Mouse (Mus musculus) CD4-positive, CD25-positive, alpha-beta regulatory T cell, adult 9 weeks (primary cell): ENCODE data around the gene Spsb3. TPM values are rescaled to one million over a fixed set of nuclear protein-coding genes. Genes with fewer than 3 reads are reported as not detected.

Experiments used
- polyA plus RNA-seq: library from polyadenylated mRNA; unstranded; fragments of 100-300 nt; shearing (Covaris generic); gene quantifications from one replicate; pipeline ENCODE4 v1.2.1, GENCODE M21; 2017

The Spsb3 gene
- 58.4 TPM for polyA plus RNA-seq

DNA sequence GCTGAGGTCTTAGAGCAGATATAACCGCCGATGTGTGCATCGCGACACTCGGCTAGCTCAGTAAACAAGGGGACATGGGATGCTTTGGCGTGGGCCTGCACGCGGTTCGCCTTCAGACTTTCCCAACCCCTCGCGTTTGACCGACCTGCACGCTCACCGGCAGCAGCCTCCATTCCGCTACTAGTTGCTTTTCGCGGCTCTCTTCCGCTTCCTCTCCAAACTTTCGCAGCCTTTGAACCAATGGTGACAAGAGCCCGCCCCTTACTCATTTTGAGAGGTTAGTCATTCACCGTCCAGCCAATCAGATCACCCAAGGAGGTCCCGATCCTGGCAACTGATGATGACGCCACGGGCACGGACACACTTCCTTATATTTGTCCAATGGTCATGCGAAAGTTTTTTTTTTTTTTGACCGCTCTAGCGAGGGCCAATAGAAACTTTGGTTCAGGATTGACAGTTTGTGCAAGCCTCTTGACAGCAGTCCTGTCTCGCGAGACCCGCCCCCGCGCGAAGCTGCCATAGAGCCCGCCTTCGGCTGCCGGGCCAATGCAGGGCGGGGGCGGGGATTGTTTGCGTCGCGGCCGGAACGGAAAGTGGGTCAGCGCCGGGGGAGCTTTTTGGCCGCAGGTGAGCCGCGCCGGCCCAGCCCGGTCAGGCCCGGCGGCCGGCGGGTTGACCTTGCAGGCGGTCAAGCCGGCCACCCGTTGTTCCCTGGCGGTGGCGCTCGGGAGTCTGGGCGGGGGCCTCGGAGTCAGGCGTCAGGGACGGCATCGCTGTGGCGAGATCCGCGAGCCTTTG is at the start of gene Spsb3, which contains the start of gene Nubp2:
Gene Spsb3 (plus strand): TSS at position 510 of the 798 bp plus-strand sequence.
Gene Nubp2 (minus strand): TSS at position 216 of the 798 bp plus-strand sequence.

DNA sequence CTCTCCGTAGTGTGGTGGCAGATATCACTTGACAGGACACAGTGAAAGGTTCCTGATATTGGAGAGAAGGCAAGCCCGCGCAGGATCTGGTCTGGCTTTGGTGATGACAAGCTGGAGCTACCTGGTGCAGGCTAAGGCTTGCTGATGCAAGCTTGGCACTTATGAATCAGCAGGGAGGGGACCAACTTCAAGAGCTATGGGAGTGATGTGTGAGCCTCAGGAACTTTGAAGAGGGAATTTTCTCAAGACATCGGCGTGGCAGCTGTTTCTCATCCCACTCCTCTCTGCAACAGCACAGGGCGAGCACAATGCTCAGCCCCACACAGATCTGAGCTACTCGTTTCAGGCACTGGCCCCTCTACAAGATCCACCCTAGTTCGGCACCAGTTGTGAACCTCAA is 46.6 kb upstream of the Spsb3 start, which contains the start of gene Hagh:
Gene Hagh (plus strand): TSS at position 302 of the 400 bp plus-strand sequence.

GRCm38 (mm10) chr17:24850065-24850772 is 36.2 kb upstream of the Spsb3 start, which contains the start of gene Fahd1:
Gene Fahd1 (minus strand): TSS chr17:24850364.

GRCm38 (mm10) chr17:24865776-24866175 is 20.7 kb upstream of the Spsb3 start, which contains the start of gene Igfals:
Gene Igfals (plus strand): TSS chr17:24865997.

DNA sequence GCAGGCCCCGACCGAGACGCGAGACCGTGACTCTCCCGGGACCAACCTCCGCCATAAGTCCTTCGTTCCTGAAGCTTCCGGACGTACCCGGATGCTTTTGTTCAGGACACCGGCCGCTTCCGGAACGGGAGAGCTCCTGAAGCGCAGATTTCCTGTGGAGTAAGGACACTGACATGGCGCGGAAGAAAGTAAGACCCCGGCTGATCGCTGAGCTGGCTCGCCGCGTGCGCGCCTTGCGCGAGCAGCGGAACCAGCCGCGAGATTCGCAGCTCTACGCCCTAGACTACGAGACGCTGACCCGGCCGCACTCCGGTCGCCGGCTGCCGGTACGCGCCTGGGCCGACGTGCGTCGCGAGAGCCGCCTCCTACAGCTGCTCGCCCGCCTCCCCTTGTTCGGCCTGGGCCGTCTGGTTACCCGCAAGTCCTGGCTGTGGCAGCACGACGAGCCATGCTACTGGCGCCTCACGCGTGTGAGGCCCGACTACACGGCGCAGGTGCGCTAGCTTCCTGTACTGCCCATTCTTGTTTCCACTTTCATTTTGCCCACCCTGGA is 8.6 kb downstream of the Spsb3 start, which contains the start of the genes Eme2 and Mrps34:
Gene Eme2 (minus strand): TSS at position 93 of the 553 bp plus-strand sequence.
Gene Mrps34 (plus strand): TSS at position 122 of the 553 bp plus-strand sequence.

GRCm38 (mm10) chr17:24896241-24896992 is 10.0 kb downstream of the Spsb3 start, which contains the start of gene Nme3:
Gene Nme3 (plus strand): TSS chr17:24896500.

GRCm38 (mm10) chr17:24936259-24937237 is 50.1 kb downstream of the Spsb3 start, which contains the start of gene Mapk8ip3:
Gene Mapk8ip3 (minus strand): TSS chr17:24936977.

Other genes starting within 250 kb of the Spsb3 start
- gene Slc9a3r2, start 236.3 kb upstream of the Spsb3 start, polyA plus RNA-seq: not detected
- gene Npw, start 228.2 kb upstream of the Spsb3 start, polyA plus RNA-seq: not detected
- 2.3 TPM for gene Zfp598, start 217.0 kb upstream of the Spsb3 start, polyA plus RNA-seq
- gene Syngr3, start 196.7 kb upstream of the Spsb3 start, polyA plus RNA-seq: 0.40 TPM
- 7.7 TPM for gene Gfer, start 190.5 kb upstream of the Spsb3 start, polyA plus RNA-seq
- gene Noxo1, start 190.4 kb upstream of the Spsb3 start, polyA plus RNA-seq: 1.7 TPM
- 71.9 TPM for gene Tbl3, start 179.0 kb upstream of the Spsb3 start, polyA plus RNA-seq
- gene Rnf151, start 168.6 kb upstream of the Spsb3 start, polyA plus RNA-seq: not detected
- gene Rps2, start 168.5 kb upstream of the Spsb3 start, polyA plus RNA-seq: 660 TPM
- gene Ndufb10, start 162.2 kb upstream of the Spsb3 start, polyA plus RNA-seq: 257 TPM
- not detected for gene Rpl3l, start 158.8 kb upstream of the Spsb3 start, polyA plus RNA-seq
- gene Msrb1, start 150.0 kb upstream of the Spsb3 start, polyA plus RNA-seq: 20.9 TPM
- gene Hs3st6, start 133.7 kb upstream of the Spsb3 start, polyA plus RNA-seq: not detected
- not detected for gene Meiob, start 82.4 kb upstream of the Spsb3 start, polyA plus RNA-seq
- gene Hagh, start 46.5 kb upstream of the Spsb3 start, polyA plus RNA-seq: 49.6 TPM
- 2.7 TPM for gene Fahd1, start 36.3 kb upstream of the Spsb3 start, polyA plus RNA-seq
- gene Igfals, start 20.6 kb upstream of the Spsb3 start, polyA plus RNA-seq: not detected
- 113 TPM for gene Nubp2, start 294 bp upstream of the Spsb3 start, polyA plus RNA-seq
- gene Eme2, start 8.4 kb downstream of the Spsb3 start, polyA plus RNA-seq: 64.8 TPM
- 40.9 TPM for gene Mrps34, start 8.5 kb downstream of the Spsb3 start, polyA plus RNA-seq
- gene Nme3, start 9.9 kb downstream of the Spsb3 start, polyA plus RNA-seq: 69.5 TPM
- gene Mapk8ip3, start 50.3 kb downstream of the Spsb3 start, polyA plus RNA-seq: 46.1 TPM
- gene Jpt2, start 74.0 kb downstream of the Spsb3 start, polyA plus RNA-seq: 33.0 TPM
- gene Cramp1l, start 129.1 kb downstream of the Spsb3 start, polyA plus RNA-seq: 3.3 TPM
- gene Ift140, start 129.4 kb downstream of the Spsb3 start, polyA plus RNA-seq: 26.0 TPM
- gene Tmem204, start 196.9 kb downstream of the Spsb3 start, polyA plus RNA-seq: 1.3 TPM
- gene Telo2, start 229.3 kb downstream of the Spsb3 start, polyA plus RNA-seq: 39.0 TPM
- gene Ptx4, start 234.1 kb downstream of the Spsb3 start, polyA plus RNA-seq: not detected
- 49.9 TPM for gene Clcn7, start 246.7 kb downstream of the Spsb3 start, polyA plus RNA-seq